Mouse (Mus musculus) gastrocnemius, postnatal 25 days (tissue): ENCODE measurements around the gene Zfp266. TPM values are rescaled to one million over a fixed set of nuclear protein-coding genes. Genes with fewer than 3 reads are reported as not detected.
A peak's percentile ranks its signal among the peaks of the same experiment; 100 is the strongest.

ENCODE experiments used
- DNase-seq: peaks from one replicate; pipeline ENCODE4 v3.0.0; 2022
- total RNA-seq, 2 experiments: library from RNA; stranded (reverse); gene quantifications; 1 replicate in 1 of 2; 2 replicates in 1 of 2; pipeline ENCODE4 v1.2.3; 2021

Gene Zfp266
- total RNA-seq, 2 experiments from 2014 or later: 14.2 to 14.7 TPM

DNA sequence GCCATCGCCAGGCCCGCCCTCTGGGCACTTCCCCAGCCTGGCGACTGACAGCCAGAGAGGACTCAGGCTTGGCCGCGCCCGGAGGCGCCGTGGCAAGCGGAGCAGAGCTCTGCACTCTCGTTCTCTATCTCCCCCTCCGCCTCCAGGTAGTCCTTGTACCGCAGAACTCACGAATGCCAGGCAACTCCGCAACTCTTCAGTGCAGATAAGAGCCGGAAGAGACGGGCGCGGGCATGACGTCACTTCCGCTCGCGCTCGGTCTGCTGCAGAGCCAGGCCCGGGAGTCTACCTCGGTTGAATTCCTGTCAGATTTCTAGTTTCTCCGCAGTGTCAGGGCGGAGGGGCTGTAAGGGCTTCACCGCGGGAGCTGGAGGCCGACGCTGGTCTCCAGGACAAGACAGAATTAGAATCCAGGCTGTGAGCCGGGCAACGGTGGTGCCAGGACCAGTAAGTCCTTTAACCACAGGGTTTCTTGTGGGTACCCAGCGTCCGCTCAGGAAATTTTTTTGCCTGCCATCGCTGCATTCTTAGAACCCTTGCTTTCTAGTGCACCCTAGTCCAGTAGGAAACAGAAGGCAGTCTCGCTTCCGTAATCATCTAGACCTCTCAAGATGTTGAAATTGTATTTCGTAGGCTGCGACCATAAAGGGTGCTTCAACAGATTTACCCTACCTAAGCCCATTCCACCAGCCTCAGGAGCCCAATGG is 28.5 kb downstream of the Zfp266 start, which contains the start of gene Zfp426:
TSS of gene Zfp426 (minus strand) at position 220 of the 707 bp plus-strand sequence.
- peak; percentile 83 for DNase-seq

DNA sequence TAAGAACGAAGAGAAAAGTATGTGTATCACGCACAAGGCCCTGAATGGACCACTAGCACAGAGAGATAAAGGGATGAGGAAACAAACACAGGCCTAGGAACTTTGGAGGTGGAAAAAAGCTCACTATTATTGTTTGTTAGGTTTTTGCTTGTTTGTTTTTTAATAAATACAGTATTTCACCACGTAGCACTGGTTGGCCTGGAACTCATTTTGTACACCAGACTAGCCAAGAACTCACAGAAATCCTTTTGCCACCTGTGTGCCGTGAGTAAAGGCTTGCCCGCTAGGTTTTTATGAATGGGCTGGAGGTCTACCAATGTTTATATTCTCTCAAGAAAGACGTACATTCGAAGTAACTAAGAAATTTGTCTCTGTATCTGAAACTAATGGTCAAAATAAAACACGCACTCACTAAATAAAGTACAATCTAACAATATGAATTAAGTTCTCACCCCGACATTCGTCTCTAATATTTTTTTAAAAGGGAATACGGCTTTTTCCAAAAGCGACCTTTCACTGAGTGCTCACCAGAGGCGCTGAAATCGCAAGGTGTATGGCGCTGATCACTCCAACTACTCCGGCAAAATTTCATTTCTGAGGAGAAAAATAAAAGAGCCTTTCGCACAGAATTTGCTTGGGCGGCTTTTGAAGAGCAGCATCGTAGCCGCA is 29.2 kb downstream of the Zfp266 start:
- DNase-seq: no peak

DNA sequence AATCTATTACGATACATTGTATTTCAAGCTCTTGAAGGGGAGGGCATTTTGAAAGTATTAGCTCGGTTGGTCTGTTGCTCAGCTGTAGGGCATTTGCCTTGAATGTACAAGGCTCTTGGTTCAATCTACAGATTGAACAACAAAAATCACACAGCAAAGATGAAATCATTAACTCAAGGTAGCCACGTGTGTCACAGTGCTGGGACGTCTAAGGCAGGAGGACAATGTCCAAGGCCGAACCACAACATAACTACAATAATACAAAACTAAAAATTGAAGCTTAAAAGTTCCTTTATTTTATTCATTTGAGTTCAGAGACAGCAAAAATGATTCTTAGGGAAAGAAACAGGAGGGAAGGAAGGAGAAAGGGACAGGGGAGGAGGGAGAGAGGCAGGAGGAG is 31.7 kb downstream of the Zfp266 start:
- no peak for DNase-seq

DNA sequence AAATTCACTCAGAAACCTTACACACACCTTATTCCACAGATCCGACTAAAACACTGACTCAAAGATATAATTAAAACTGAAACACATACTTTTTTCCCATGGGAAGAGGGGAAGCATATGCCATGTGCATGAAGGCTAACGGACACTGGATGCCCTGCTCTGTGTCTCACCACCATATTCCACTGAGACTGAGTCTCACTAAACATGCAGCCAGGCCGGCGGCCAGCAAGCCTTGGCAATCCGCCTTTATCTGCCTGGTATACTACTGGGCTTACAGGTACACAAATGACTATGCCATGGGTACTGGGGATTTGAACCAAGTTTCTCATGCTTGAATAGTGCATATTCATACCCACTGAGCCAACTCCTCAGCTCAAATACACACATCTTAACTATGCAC is 41.8 kb downstream of the Zfp266 start:
- no peak for DNase-seq

DNA sequence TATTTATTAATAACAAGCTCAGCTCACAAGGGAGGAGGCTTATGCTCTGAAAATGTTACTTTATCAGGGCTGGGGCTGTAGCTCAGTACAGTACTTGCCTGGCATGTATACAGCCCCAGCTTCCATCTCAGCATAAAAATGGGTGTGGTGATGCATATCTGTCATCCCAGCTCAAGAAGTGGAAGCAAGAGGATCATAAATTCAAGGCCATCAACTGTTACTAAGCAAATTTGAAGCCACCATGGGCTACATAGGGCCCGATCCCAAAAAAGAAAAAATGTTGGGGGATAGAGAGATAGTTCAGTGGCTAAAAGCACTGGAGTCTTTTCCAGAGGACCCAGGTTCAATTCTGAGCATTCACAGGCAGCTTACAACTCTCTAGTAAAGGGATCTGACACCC is 44.6 kb downstream of the Zfp266 start:
- DNase-seq: no peak

DNA sequence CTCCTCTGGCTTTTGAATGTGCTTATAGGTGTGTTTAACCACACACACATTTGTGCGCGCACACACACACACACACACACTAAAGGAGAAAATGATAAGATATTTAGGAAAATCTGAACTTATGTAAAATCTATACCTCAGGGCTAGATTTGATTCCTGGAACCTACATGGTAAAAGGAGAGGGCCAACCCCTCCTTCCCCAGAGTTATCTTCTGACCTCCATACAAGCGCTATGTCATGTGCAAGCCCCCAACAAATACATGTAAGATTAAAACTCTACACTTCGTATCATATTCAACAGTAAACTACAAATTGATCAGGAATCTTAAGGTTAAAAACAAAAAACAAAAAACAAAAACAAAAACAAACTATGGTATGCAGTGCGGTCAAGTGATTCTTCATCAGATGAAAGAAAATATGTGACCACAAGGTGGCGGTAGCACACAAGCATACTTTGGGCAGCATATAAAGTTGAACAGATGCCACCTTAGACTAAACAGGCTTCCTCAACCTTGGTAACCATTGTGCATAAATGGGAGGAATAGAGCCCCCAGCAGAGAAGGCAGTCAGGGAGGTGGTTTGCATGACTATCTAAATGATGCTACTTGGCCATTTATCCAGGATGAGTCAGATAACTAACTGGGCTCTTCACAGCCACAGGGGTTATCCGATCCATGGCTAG is 54.3 kb downstream of the Zfp266 start:
- peak; percentile 7 for DNase-seq

DNA sequence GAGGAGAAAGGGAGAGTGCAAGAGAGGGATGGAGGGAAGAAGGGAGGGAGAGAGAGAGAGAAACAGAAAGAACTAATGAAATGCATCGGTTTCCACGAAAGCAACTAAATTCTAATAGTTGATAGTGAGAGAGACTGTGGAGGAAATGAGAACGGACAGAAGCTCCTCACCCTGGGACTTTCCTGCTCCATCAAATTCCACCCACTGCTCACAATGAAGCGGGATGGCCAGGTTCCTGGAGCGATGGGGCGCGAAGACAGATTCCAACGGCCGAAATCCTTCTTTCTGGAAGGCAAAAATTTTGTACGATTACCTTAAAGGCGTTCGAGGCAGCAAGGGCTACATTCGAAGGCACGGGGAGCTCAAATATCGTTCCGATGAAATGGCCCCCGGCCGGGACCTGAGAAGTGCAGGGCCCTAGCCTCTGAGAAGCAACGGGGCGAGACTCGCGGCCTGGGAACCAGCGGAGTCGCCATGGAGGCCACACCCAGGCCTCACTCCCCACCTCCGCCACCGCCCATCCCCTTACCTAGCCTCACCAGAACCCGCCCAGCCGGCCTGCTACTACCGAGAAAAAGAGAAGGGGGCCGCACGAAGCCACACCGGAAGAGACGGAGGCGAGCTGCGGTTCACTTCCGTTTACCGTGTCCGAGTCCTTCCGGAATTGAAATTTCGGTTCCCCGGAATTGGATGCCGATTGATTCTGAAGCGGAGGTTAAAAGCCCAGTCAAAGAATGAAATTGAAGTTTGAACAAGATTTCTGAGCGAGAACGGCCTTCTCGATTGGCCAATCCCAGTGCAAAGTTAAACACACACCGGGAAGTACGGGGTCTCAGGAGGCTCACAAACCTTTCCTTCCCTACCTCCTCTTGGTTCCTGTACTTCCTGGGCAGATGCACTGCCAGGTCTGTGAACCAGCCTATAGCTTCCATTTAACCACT is 61.6 kb downstream of the Zfp266 start, which contains the start of gene Zfp26:
TSS of gene Zfp26 (minus strand) at position 786 of the 941 bp plus-strand sequence.
- peak; percentile 57 for DNase-seq

DNA sequence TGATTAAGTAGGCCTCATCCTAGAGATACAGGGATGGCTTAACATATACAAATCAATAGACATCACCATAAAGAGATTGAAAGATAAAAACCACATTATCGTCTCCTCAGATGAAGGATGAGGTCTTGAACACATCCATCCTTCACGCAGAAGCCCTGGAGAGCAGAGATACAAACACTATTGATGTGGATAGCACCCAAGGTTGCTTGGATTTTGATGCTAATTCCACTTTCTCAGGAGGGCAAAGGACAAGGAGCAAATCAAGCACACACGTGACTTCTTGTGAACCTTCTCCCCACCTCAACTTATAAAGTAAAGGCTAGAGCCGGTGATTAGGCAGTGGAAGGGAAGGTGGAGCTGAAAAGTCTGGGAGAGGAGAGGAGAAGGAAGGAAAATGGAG is 67.6 kb downstream of the Zfp266 start:
- no peak for DNase-seq

DNA sequence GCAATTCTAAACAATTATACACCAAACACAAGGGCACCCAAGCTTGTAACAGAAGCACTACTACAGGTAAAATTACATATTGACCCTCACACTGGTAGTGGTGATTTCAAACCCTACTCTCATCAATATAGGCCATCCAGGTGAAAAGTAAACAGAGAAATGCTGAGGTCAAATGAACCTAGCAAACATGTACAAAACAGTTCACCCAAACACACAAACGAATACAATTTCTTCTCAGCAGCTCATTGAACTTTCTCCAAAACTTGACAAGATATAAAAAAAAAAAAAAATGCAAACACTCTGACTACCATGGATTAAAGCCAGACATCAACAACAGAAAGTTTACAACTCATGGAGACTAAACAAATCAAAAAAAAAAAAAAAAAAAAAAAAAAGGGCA is 69.7 kb downstream of the Zfp266 start:
- DNase-seq: no peak

Other genes starting within 250 kb of the Zfp266 start
- not detected for gene Olfr39, start 239.1 kb downstream of the Zfp266 start, total RNA-seq
- gene Olfr873, start 222.9 kb downstream of the Zfp266 start, total RNA-seq: not detected
- not detected for gene Olfr18, start 185.3 kb downstream of the Zfp266 start, total RNA-seq
- 10 to 100 TPM in 1 of 2 experiments, 1 to 10 TPM in 1; 8.2 to 10.5 TPM for gene Zfp560, start 136.2 kb downstream of the Zfp266 start, total RNA-seq
- gene Zfp26, start 61.3 kb downstream of the Zfp266 start, total RNA-seq: 1 to 10 TPM; 6.7 to 7.2 TPM
- 1 to 10 TPM; 7.0 to 7.8 TPM for gene Zfp426, start 28.7 kb downstream of the Zfp266 start, total RNA-seq
- 1 to 10 TPM; 3.0 to 3.6 TPM for gene Zfp846, start 59.9 kb upstream of the Zfp266 start, total RNA-seq
- gene Ubl5, start 121.5 kb upstream of the Zfp266 start, total RNA-seq: 100 to 1,000 TPM; 168 to 183 TPM
- 1 to 10 TPM; 4.7 to 5.1 TPM for gene Fbxl12, start 123.3 kb upstream of the Zfp266 start, total RNA-seq
- gene Pin1, start 130.7 kb upstream of the Zfp266 start, total RNA-seq: 10 to 100 TPM; 13.0 to 14.1 TPM
- under 1 TPM; 0.13 to 0.20 TPM for gene Olfm2, start 224.9 kb upstream of the Zfp266 start, total RNA-seq